Mouse (Mus musculus) forebrain, embryonic 10.5 days (tissue): ENCODE measurements around the gene Npr1. TPM values are rescaled to one million over a fixed set of nuclear protein-coding genes. Genes with fewer than 3 reads are reported as not detected.

Source experiments
- DNase-seq: peaks from one replicate; pipeline ENCODE4 v3.0.0-alpha.2; 2017; ENCODE audit warnings: low spot score; ENCODE audit errors: extremely low spot score
- H3K27ac ChIP-seq: fragments of 300-500 bp; sonication (generic); 2 replicates; pipeline ENCODE4 v1.5.1; 2016; ENCODE audit warnings: mild to moderate bottlenecking
- H3K27me3 ChIP-seq: fragments of 300-500 bp; sonication (generic); 2 replicates; pipeline ENCODE4 v1.6.1; 2016; ENCODE audit warnings: mild to moderate bottlenecking; ENCODE audit not compliant: poor library complexity, severe bottlenecking
- H3K36me3 ChIP-seq: fragments of 300-500 bp; sonication (generic); replicated peaks from 2 replicates; pipeline ENCODE4 v1.6.1; 2016; ENCODE audit warnings: mild to moderate bottlenecking, moderate library complexity
- H3K4me1 ChIP-seq: fragments of 300-500 bp; sonication (generic); 2 replicates; pipeline ENCODE4 v1.6.1; 2016
- H3K4me3 ChIP-seq: fragments of 300-500 bp; sonication (generic); 2 replicates; pipeline ENCODE4 v1.5.1; 2016; ENCODE audit warnings: mild to moderate bottlenecking, moderate library complexity
- H3K9me3 ChIP-seq: fragments of 300-500 bp; sonication (generic); 2 replicates; pipeline ENCODE4 v1.6.1; 2016; ENCODE audit warnings: mild to moderate bottlenecking, moderate library complexity
- WGBS: fragments of 180-500 bp; shearing (Covaris S2); methylation state at CpG from one replicate; pipeline ENCODE4 v1.1.7; 2016; 5-methylcytosine and 5-hydroxymethylcytosine counted together
- polyA plus RNA-seq: library from polyadenylated mRNA; unstranded; fragments of >200 nt; fragmentation: Nextera tagmentation; extraction: Ambion mirVana; gene quantifications from 2 replicates; pipeline ENCODE4 v1.2.1, GENCODE M21; 2016

The Npr1 gene
- polyA plus RNA-seq, 1 experiment from 2014 or later = 2.0 TPM

DNA sequence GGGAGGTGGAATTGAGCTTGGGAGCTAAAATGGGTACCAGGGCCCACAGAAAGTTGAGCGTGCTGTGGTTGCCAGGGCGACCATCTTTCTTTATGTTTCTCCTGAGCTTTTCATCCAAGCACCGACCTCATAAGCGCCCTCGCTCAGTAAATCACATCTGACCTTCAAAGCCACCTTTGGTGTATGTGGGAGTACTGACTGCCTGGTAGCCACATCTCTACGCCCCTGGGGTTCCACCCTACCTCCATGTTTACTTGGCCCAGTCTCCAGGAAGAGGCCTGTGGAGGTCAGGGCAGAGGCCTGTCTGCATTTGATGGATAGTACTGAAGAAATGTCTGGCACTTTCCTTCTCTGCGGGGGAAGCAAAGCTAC is 18.6 kb downstream of the Npr1 start:
- peak overlapping the region; percentile 94 for H3K27ac ChIP-seq
- peaks cover 48% of the 10 kb centered on the region for H3K4me1 ChIP-seq
- H3K4me3 ChIP-seq = peak overlapping the region; percentile 49
- WGBS = 41% methylated on average over 7 of the region's 7 CpGs
- no peaks in the 10 kb centered on the region for H3K36me3 ChIP-seq
- H3K9me3 ChIP-seq = no peaks in the 10 kb centered on the region; the same call in 1 of the 2 replicates
- DNase-seq = no peak
- H3K27me3 ChIP-seq = no peaks in the 10 kb centered on the region

- WGBS = under 1% methylated on average over 17 of the region's 17 CpGs
Observed at GRCm38 (mm10) chr3:90446389-90447122, 19.1 kb downstream of the Npr1 start.

DNA sequence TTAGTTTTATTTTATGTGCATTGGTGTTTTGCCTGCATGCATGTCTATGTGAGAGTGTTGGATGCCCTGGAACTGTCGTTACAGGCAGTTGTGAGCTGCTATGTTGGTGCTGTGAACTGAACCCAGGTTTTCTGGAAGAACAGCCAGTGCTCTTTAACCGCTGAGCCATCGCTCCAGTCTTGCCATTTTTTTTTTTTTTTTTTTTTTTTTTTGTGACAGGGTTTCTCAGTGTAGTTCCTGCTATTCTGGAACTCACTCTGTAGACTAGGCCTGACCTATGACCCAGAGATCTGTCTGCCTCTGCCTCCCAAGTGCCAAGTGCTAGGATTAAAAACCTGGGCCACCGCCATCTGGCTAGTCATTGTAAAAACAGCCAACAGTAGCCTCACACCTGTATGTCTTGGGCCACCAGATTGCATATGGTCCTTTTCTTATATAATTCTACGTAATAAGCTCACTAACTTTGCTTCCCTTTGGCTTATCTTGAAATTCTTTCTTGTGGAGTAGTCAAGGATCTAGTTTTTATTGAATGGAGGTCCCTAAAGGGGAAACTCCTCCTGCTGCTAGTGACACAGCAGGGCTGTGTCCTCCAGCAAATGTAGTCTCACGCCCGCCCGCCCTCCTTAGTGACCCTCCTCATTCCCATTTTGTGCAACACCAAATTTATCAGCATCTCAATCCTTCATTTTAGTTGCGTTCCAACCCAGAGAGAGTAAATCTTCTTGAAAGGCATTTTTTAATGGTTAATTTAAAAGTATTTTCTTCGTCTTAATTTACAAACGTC is 20.1 kb downstream of the Npr1 start:
- Histone ChIP-seq H3K27ac (peak overlapping the region; percentile 94), H3K36me3 (no peaks in the 10 kb centered on the region), H3K9me3 (no peaks in the 10 kb centered on the region; the same call in 1 of the 2 replicates), H3K4me1 (peaks cover 35% of the 10 kb centered on the region), H3K27me3 (no peaks in the 10 kb centered on the region), H3K4me3 (peak overlapping the region; percentile 49)
- 69% methylated on average over 11 of the region's 11 CpGs for WGBS
- DNase-seq = no peak

More at GRCm38 (mm10) chr3:90446389-90447122, 19.1 kb downstream of the Npr1 start:
- DNase-seq = peak; percentile 84
- Histone ChIP-seq H3K27me3 (no peaks in the 10 kb centered on the region), H3K4me1 (peaks cover 44% of the 10 kb centered on the region), H3K9me3 (no peaks in the 10 kb centered on the region; the same call in 1 of the 2 replicates), H3K4me3 (peak overlapping the region; percentile 49), H3K27ac (peak overlapping the region; percentile 94), H3K36me3 (no peaks in the 10 kb centered on the region)

GRCm38 (mm10) chr3:90443977-90444376 is 21.7 kb downstream of the Npr1 start:
- Histone ChIP-seq H3K27me3 (no peaks in the 10 kb centered on the region), H3K9me3 (no peaks in the 10 kb centered on the region; the same call in 1 of the 2 replicates), H3K4me3 (no peak overlapping the region), H3K4me1 (peaks cover 32% of the 10 kb centered on the region), H3K27ac (no peak overlapping the region), H3K36me3 (no peaks in the 10 kb centered on the region)
- no peak for DNase-seq
- WGBS = 90% methylated on average over 3 of the region's 3 CpGs

- Histone ChIP-seq H3K4me1 (peaks cover 3% of the 10 kb centered on the region), H3K4me3 (no peak overlapping the region), H3K27ac (no peak overlapping the region), H3K27me3 (no peaks in the 10 kb centered on the region), H3K9me3 (no peaks in the 10 kb centered on the region; the same call in 1 of the 2 replicates), H3K36me3 (no peaks in the 10 kb centered on the region)
- no peak for DNase-seq
- 89% methylated on average over 2 of the region's 2 CpGs for WGBS
Observed at GRCm38 (mm10) chr3:90440756-90441155, 24.9 kb downstream of the Npr1 start.

- H3K4me1 ChIP-seq = peaks cover 16% of the 10 kb centered on the region
- H3K27ac ChIP-seq = no peak overlapping the region
- no peaks in the 10 kb centered on the region for H3K27me3 ChIP-seq
- H3K9me3 ChIP-seq = no peaks in the 10 kb centered on the region
- H3K36me3 ChIP-seq = no peaks in the 10 kb centered on the region
- no peak overlapping the region for H3K4me3 ChIP-seq
- WGBS = 81% methylated on average over 4 of the region's 4 CpGs
- no peak for DNase-seq
Observed at GRCm38 (mm10) chr3:90437131-90437530, 28.5 kb downstream of the Npr1 start.

DNA sequence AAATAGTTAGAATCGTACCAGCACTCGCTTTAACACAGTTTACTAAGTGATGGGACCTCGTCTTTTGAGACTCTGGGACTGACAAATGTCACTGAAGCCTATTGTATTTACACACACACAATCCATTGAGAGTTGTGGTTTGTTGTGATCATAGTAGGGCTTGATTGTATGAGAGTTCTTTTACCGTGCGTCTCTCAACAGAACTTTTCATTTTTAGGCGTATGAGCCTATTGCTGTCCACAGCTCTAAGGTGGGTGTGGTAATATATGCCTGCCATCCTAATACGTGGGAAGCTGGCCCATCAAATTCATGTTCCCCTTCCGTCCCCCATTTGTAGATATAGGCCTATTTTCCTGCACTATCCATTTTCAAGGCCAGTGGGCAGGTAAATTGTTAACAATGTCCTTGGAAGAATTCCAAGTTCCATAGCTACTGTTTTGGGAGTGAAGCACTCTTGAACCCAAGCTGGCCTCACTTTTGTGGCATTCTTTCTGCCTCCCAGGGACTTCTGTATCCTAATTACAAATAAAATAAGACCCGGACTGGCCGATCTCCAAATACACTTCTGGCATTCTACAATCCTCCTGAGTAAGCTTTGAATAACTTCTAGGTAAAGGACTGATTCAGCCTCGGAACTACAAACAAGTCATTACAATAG is 31.5 kb downstream of the Npr1 start:
- DNase-seq = no peak
- peak overlapping the region; percentile 90 for H3K4me3 ChIP-seq
- H3K9me3 ChIP-seq = no peaks in the 10 kb centered on the region
- peak overlapping the region; percentile 98 for H3K27ac ChIP-seq
- peaks cover 34% of the 10 kb centered on the region for H3K4me1 ChIP-seq
- H3K27me3 ChIP-seq = no peaks in the 10 kb centered on the region
- H3K36me3 ChIP-seq = peaks cover 25% of the 10 kb centered on the region
- 61% methylated on average over 11 of the region's 11 CpGs for WGBS

DNA sequence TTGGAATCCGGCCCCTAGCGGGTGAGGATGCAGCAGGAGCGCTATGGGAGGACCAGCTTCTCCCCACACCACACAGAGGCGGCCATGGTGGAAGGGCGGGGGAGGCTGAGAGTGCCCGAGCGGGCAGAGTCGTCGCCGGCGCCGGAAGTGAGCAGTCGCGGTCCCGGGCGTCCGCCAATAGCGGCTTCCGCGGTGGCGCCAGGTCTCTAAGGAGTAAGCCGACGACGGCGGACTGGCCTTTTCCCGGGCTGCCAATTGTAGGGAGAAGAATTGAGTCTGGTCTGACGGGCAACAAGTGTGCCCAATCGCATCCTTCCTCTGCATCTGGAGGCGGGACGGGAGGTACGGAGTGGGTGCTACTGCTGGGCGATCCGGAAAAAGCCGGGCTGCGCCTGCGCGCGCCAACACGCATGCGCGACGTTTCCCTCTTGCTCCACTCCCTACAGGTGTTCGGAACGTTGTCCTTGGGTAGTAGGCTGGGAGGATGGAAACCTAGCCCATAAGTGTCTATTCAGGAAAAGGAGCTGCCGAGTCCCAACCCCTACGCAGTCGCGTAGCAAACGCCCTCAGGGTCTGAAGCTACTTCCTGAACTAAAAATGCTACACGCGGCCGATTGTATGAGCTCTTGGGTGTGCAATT is 32.2 kb downstream of the Npr1 start, which contains the start of gene Ints3:
Gene Ints3 (minus strand): TSS at position 242 of the 640 bp plus-strand sequence.
- under 1% methylated on average over 52 of the region's 52 CpGs for WGBS
- Histone ChIP-seq H3K4me3 (peak within 1 kb of the TSS; percentile 90), H3K4me1 (peaks cover 36% of the 10 kb centered on the region), H3K9me3 (no peaks in the 10 kb centered on the region), H3K36me3 (peaks cover 32% of the 10 kb centered on the region), H3K27ac (peak within 1 kb of the TSS; percentile 98), H3K27me3 (no peaks in the 10 kb centered on the region)
- peak; percentile 98 for DNase-seq

- no peak for DNase-seq
- WGBS = under 1% methylated on average over 12 of the region's 12 CpGs
Observed at GRCm38 (mm10) chr3:90432811-90433219, 32.9 kb downstream of the Npr1 start.

DNA sequence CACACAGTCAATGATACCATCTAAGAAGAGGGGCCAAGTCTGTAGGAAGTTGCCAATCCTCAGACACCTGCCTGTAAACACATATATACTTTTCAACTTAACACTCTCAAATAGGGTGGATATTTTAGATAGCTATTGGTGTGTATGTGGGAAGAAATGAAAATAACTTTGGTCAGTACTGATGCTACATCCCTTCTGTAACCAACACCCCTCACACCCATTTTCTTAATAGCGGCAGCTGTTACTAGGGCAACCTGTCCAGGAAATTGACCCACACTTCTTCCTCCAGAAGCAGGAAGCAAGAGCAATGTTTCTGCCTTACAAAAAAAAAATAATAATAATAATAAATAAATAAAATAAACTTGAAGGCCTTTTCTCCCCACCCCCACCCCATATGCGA is 33.3 kb downstream of the Npr1 start:
- peaks cover 36% of the 10 kb centered on the region for H3K36me3 ChIP-seq
- no peaks in the 10 kb centered on the region for H3K27me3 ChIP-seq
- peak overlapping the region; percentile 98 for H3K27ac ChIP-seq
- 26% methylated on average over 2 of the region's 2 CpGs for WGBS
- peaks cover 47% of the 10 kb centered on the region for H3K4me1 ChIP-seq
- DNase-seq = no peak
- peak overlapping the region; percentile 90 for H3K4me3 ChIP-seq
- H3K9me3 ChIP-seq = no peaks in the 10 kb centered on the region

More at GRCm38 (mm10) chr3:90432811-90433219, 32.9 kb downstream of the Npr1 start:
- Histone ChIP-seq H3K36me3 (peaks cover 36% of the 10 kb centered on the region), H3K9me3 (no peaks in the 10 kb centered on the region), H3K4me3 (peak overlapping the region; percentile 90), H3K27ac (peak overlapping the region; percentile 98), H3K4me1 (peaks cover 43% of the 10 kb centered on the region), H3K27me3 (no peaks in the 10 kb centered on the region)

- Histone ChIP-seq H3K4me1 (peaks cover 56% of the 10 kb centered on the region), H3K27me3 (no peaks in the 10 kb centered on the region), H3K36me3 (peaks cover 57% of the 10 kb centered on the region), H3K4me3 (no peak overlapping the region), H3K27ac (no peak overlapping the region), H3K9me3 (no peaks in the 10 kb centered on the region)
- no peak for DNase-seq
- 93% methylated on average over 3 of the region's 3 CpGs for WGBS
Observed at GRCm38 (mm10) chr3:90429576-90429975, 36.1 kb downstream of the Npr1 start.

- H3K4me3 ChIP-seq = no peak overlapping the region
- H3K4me1 ChIP-seq = peaks cover 45% of the 10 kb centered on the region
- no peak overlapping the region for H3K27ac ChIP-seq
- H3K9me3 ChIP-seq = no peaks in the 10 kb centered on the region
- WGBS = 94% methylated on average over 6 of the region's 6 CpGs
- peaks cover 71% of the 10 kb centered on the region for H3K36me3 ChIP-seq
- no peaks in the 10 kb centered on the region for H3K27me3 ChIP-seq
- no peak for DNase-seq
Observed at GRCm38 (mm10) chr3:90428186-90428585, 37.5 kb downstream of the Npr1 start.
